Mouse (Mus musculus) forebrain, embryonic 11.5 days (tissue): ENCODE measurements around the gene Klk9. TPM values are rescaled to one million over a fixed set of nuclear protein-coding genes. Genes with fewer than 3 reads are reported as not detected.

Experiments used
- ATAC-seq: fragments of 200-750 bp; cut with Nextera tagmentation; replicated peaks from 2 replicates; pipeline ENCODE4 v1.8.0; 2017; ENCODE audit warnings: moderate TSS enrichment; ENCODE audit not compliant: low FRiP score
- DNase-seq: peaks from one replicate; pipeline ENCODE4 v3.0.0-alpha.2; 2017; ENCODE audit warnings: low spot score
- H3K27ac ChIP-seq: fragments of 300-500 bp; sonication (generic); 2 replicates; pipeline ENCODE4 v1.5.1; 2014; ENCODE audit warnings: low read depth, low read length
- H3K27me3 ChIP-seq: fragments of 300-500 bp; sonication (generic); 2 replicates; pipeline ENCODE4 v1.6.1; 2014; ENCODE audit warnings: mild to moderate bottlenecking, low read length, mixed read lengths; ENCODE audit not compliant: control insufficient read depth, insufficient read depth
- H3K36me3 ChIP-seq: fragments of 300-500 bp; sonication (generic); 2 replicates; pipeline ENCODE4 v1.6.1; 2014; ENCODE audit warnings: mild to moderate bottlenecking, low read length, moderate library complexity, mixed read lengths; ENCODE audit not compliant: control insufficient read depth, insufficient read depth
- H3K4me1 ChIP-seq: fragments of 300-500 bp; sonication (generic); replicated peaks from 2 replicates; pipeline ENCODE4 v1.6.1; 2014; ENCODE audit warnings: low read length, mixed read lengths; ENCODE audit not compliant: control insufficient read depth, insufficient read depth
- H3K4me2 ChIP-seq: fragments of 300-500 bp; sonication (generic); 2 replicates; pipeline ENCODE4 v1.6.1; 2014; ENCODE audit warnings: low read depth, mild to moderate bottlenecking, low read length, moderate library complexity, mixed read lengths; ENCODE audit not compliant: severe bottlenecking
- H3K4me3 ChIP-seq: fragments of 300-500 bp; sonication (generic); 2 replicates; pipeline ENCODE4 v1.5.1; 2014; ENCODE audit warnings: low read depth, low read length
- H3K9ac ChIP-seq: fragments of 300-500 bp; sonication (generic); 2 replicates; pipeline ENCODE4 v1.6.1; 2014; ENCODE audit warnings: low read length
- H3K9me3 ChIP-seq: fragments of 300-500 bp; sonication (generic); 2 replicates; pipeline ENCODE4 v1.6.1; 2016; ENCODE audit warnings: low read length, mixed read lengths; ENCODE audit not compliant: control insufficient read depth
- WGBS: fragments of 180-500 bp; shearing (Covaris S2); extraction: QIAGEN DNeasy Blood & Tissue Kit; methylation state at CpG from one replicate; pipeline ENCODE4 v1.1.7; 2014; 5-methylcytosine and 5-hydroxymethylcytosine counted together
- polyA plus RNA-seq: library from polyadenylated mRNA; unstranded; fragments of >200 nt; fragmentation: Nextera tagmentation; extraction: Ambion mirVana; gene quantifications from 2 replicates; pipeline ENCODE4 v1.2.1, GENCODE M21; 2014

Gene Klk9
- polyA plus RNA-seq, result not detected in 2 replicates

DNA sequence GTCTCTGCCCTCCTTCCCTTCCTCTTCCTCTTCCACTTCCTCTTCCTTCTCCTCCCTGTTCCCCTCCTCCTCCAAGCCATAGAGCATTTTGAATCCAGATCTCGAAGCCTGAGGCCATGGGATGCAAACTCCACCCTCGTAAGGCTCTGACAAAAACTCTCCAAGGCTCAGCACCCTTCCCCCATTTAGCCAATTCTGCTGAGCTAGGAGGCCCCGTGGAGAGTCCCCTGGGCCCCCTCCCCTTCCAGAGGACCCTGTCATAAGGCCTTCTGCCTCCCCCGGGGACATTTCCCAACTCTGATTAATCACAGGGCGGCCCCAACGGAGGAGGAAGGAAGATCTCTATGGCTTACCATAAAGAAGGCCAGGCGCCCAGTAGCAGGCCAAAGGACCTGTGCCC is at the start of gene Klk9:
Gene Klk9 (plus strand): TSS at position 301 of the 400 bp plus-strand sequence.
- H3K9me3 ChIP-seq, result no peaks in the 10 kb centered on the region
- H3K36me3 ChIP-seq, result no peaks in the 10 kb centered on the region
- no peak for DNase-seq
- 83% methylated on average over 7 of the region's 7 CpGs for WGBS
- peaks cover 6% of the 10 kb centered on the region for H3K27me3 ChIP-seq
- no peak within 1 kb of the TSS for H3K4me2 ChIP-seq
- H3K4me3 ChIP-seq, result no peak within 1 kb of the TSS
- no peak within 1 kb of the TSS for H3K27ac ChIP-seq
- ATAC-seq, result no peak
- H3K9ac ChIP-seq, result no peak within 1 kb of the TSS
- H3K4me1 ChIP-seq, result no peaks in the 10 kb centered on the region

- Histone ChIP-seq H3K27ac (no peak overlapping the region), H3K9me3 (no peaks in the 10 kb centered on the region), H3K36me3 (no peaks in the 10 kb centered on the region), H3K9ac (no peak overlapping the region), H3K4me2 (no peak overlapping the region), H3K27me3 (no peaks in the 10 kb centered on the region), H3K4me3 (no peak overlapping the region), H3K4me1 (no peaks in the 10 kb centered on the region)
- DNase-seq, result no peak
- ATAC-seq, result no peak
- WGBS, result 61% methylated on average over 1 of the region's 1 CpGs
Observed at GRCm38 (mm10) chr7:43747788-43748187, 43.9 kb upstream of the Klk9 start.

GRCm38 (mm10) chr7:43752806-43753205 is 38.9 kb upstream of the Klk9 start:
- Histone ChIP-seq H3K9me3 (no peaks in the 10 kb centered on the region), H3K27me3 (no peaks in the 10 kb centered on the region), H3K27ac (no peak overlapping the region), H3K4me3 (no peak overlapping the region), H3K36me3 (no peaks in the 10 kb centered on the region), H3K9ac (no peak overlapping the region), H3K4me1 (no peaks in the 10 kb centered on the region), H3K4me2 (no peak overlapping the region)
- DNase-seq (no peak), ATAC-seq (no peak)
- 68% methylated on average over 2 of the region's 2 CpGs for WGBS

- Histone ChIP-seq H3K4me3 (no peak overlapping the region), H3K9ac (no peak overlapping the region), H3K4me2 (no peak overlapping the region), H3K36me3 (no peaks in the 10 kb centered on the region), H3K27me3 (no peaks in the 10 kb centered on the region), H3K27ac (no peak overlapping the region), H3K4me1 (no peaks in the 10 kb centered on the region), H3K9me3 (no peaks in the 10 kb centered on the region)
- DNase-seq (no peak), ATAC-seq (no peak)
- WGBS, result 49% methylated on average over 8 of the region's 8 CpGs
Observed at GRCm38 (mm10) chr7:43766484-43766883, 25.2 kb upstream of the Klk9 start.

DNA sequence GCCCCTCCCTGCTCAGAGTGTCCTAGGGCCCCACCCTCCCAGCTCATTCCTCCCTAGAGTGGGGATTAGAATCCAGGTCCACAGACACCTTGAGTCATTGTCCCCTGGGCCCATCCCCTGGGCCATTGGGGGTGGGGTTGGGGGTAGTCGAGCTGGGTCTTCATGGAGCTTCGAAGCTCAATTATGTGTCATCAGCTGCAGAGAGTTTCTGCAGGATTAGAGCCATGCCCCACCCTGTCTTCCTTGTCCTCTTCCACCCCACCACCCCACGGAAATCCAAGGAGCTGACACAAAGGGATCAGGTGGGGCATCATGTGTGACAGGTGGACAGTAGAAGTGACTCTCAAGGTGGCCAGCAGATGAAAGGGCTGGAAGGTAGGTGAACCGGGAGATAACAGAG is 23.1 kb upstream of the Klk9 start, which contains the start of gene Klk12:
Gene Klk12 (plus strand): TSS at position 301 of the 400 bp plus-strand sequence.
- DNase-seq (no peak), ATAC-seq (no peak)
- no peaks in the 10 kb centered on the region for H3K36me3 ChIP-seq
- WGBS, result 81% methylated on average over 4 of the region's 4 CpGs
- H3K4me1 ChIP-seq, result no peaks in the 10 kb centered on the region
- H3K4me3 ChIP-seq, result no peak within 1 kb of the TSS
- no peaks in the 10 kb centered on the region for H3K27me3 ChIP-seq
- H3K9me3 ChIP-seq, result no peaks in the 10 kb centered on the region
- H3K9ac ChIP-seq, result no peak within 1 kb of the TSS
- no peak within 1 kb of the TSS for H3K27ac ChIP-seq
- no peak within 1 kb of the TSS for H3K4me2 ChIP-seq

- no peak for DNase-seq
- H3K9ac ChIP-seq, result no peak overlapping the region
Observed at GRCm38 (mm10) chr7:43769636-43770035, 22.1 kb upstream of the Klk9 start.

DNA sequence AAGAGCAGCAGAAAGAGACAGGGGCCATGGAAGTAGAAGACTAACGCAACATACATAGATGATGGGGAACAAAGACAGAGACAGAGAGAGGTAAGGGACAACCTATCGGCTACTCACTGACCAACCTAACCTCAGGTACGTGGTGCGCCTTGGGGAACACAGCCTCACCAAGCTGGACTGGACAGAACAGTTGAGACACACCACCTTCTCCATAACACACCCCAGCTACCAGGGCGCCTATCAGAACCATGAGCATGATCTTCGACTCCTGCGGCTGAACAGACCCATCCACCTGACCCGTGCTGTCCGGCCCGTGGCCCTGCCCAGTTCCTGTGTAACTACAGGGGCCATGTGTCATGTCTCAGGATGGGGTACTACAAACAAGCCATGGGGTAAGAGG is 21.0 kb upstream of the Klk9 start:
- ATAC-seq, result no peak
- 94% methylated on average over 10 of the region's 10 CpGs for WGBS
- Histone ChIP-seq H3K4me2 (no peak overlapping the region), H3K36me3 (no peaks in the 10 kb centered on the region), H3K4me3 (no peak overlapping the region), H3K9ac (no peak overlapping the region), H3K27ac (no peak overlapping the region), H3K27me3 (no peaks in the 10 kb centered on the region), H3K4me1 (no peaks in the 10 kb centered on the region), H3K9me3 (no peaks in the 10 kb centered on the region)
- DNase-seq, result no peak

More at GRCm38 (mm10) chr7:43769636-43770035, 22.1 kb upstream of the Klk9 start:
- WGBS, result 93% methylated on average over 8 of the region's 8 CpGs
- Histone ChIP-seq H3K27me3 (no peaks in the 10 kb centered on the region), H3K36me3 (no peaks in the 10 kb centered on the region), H3K27ac (no peak overlapping the region), H3K4me1 (no peaks in the 10 kb centered on the region), H3K4me2 (no peak overlapping the region), H3K9me3 (no peaks in the 10 kb centered on the region), H3K4me3 (no peak overlapping the region)
- ATAC-seq, result no peak

GRCm38 (mm10) chr7:43771916-43772315 is 19.8 kb upstream of the Klk9 start:
- Histone ChIP-seq H3K4me3 (no peak overlapping the region), H3K4me1 (no peaks in the 10 kb centered on the region), H3K27me3 (no peaks in the 10 kb centered on the region), H3K27ac (no peak overlapping the region), H3K4me2 (no peak overlapping the region), H3K36me3 (no peaks in the 10 kb centered on the region), H3K9ac (no peak overlapping the region), H3K9me3 (no peaks in the 10 kb centered on the region)
- DNase-seq (no peak), ATAC-seq (no peak)
- WGBS, result over 99% methylated on average over 6 of the region's 6 CpGs

- Histone ChIP-seq H3K4me1 (no peaks in the 10 kb centered on the region), H3K9me3 (no peaks in the 10 kb centered on the region), H3K9ac (no peak overlapping the region), H3K36me3 (no peaks in the 10 kb centered on the region), H3K27ac (no peak overlapping the region), H3K4me2 (no peak overlapping the region), H3K4me3 (no peak overlapping the region), H3K27me3 (no peaks in the 10 kb centered on the region)
- 87% methylated on average over 3 of the region's 3 CpGs for WGBS
- DNase-seq (no peak), ATAC-seq (no peak)
Observed at GRCm38 (mm10) chr7:43772901-43773300, 18.8 kb upstream of the Klk9 start.
